Mouse (Mus musculus): ENCODE measurements at regions not wholly inside any gene's neighbourhood (a gene's known extent, or its start where the extent isn't known, plus 50 kb on each side); places are given as distances from the start of the nearest gene placed in this dataset.

GRCm38 (mm10) chr1:9434952-9435664 lies 1978.8 kb upstream of the A830018L16Rik start:
- TF ChIP-seq CTCF (IDR thresholded peaks at IDR 0.05; ENCODE audit: low read depth) (no peak), EP300 (IDR thresholded peaks at IDR 0.05; ENCODE audit: low read depth) (no peak)
